Mouse (Mus musculus): ENCODE measurements around the gene Farsb. TPM values are rescaled to one million over a fixed set of nuclear protein-coding genes. Genes with fewer than 3 reads are reported as not detected.

Gene Farsb
- polyA plus RNA-seq, 1 experiment, result 13.6 TPM

DNA sequence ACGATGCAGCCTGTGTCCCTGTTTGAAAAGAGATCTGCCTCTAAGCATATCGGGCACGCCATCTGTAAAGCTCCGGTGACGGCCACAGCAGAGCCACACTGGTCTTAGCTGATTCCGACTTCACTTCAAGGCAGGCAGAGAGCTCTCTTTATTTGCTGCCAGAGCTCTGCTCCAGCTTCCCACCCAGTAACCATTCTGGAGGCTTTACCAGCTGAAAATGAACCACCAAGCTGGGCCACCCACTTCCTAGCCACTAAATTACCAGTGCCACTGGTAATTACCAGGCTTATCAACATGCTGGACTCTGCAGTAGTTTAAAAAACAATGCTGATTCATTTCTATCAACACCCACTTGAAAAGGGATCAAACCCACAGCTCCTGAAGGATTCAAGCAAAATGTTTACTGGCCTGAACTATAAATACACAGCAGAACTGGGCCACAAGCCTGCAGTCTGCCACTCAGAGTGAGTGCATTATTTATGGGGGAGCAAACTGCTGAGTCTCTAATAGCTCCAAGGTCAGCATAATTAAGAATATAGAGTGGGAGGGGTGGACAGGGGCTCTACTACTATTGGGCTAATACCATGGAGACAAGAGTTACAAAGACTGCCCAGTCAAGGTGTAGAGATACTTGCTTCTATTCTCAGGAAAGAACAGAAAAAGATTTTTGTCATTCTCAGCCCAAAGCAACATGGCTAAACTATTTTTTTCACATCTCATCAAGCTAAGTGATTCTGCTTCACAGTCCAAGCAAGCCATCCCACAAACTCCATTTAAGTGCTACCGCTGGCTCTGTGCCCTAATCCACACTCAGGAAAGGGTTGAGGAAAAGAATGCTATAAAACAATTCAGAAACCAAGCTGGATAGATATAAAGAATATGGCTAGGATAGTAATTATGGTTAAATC lies 62.6 kb downstream of the Farsb start:
- Histone ChIP-seq H3K4me1 (ENCODE audit: control insufficient read depth, insufficient read depth, low read length) (peaks cover 2% of the 10 kb centered on the region; the same call in 1 of the 2 replicates), H3K4me3 (replicated peaks; ENCODE audit: extremely low read depth, low read depth, low read length) (no peak overlapping the region)
- TF ChIP-seq CTCF (IDR thresholded peaks at IDR 0.05; ENCODE audit: insufficient read depth, low read length) (no peak), POLR2A (IDR thresholded peaks at IDR 0.05; ENCODE audit: borderline replicate concordance, extremely low read depth, low read depth, low read length) (no peak)
- no peak for DNase-seq
- 79% methylated on average over 7 of the region's 7 CpGs for WGBS

DNA sequence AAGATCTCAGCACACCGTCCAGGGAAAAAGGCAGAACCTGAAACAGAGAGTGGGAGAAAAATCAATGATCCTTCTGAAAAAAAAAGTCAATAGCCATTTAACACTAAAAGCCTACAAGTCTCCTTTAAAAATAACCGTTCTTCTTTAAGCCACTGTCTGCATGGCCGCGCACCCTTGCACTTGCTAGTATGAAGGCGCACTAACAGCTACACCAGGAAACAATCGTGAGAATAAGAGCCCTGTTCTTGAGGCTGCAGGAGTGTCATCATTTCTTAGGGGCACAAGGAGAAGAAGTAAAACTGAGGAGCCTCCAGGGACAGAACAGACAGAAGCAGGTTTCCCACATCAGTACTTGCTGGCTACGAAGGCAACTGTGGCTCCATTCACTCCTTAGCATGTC lies 63.4 kb downstream of the Farsb start:
- TF ChIP-seq POLR2A (IDR thresholded peaks at IDR 0.05; ENCODE audit: borderline replicate concordance, extremely low read depth, low read depth, low read length), result no peak
- TF ChIP-seq CTCF (IDR thresholded peaks at IDR 0.05; ENCODE audit: insufficient read depth, low read length), result no peak
- no peak for DNase-seq
- WGBS, result 84% methylated on average over 7 of the region's 7 CpGs
- H3K4me1 ChIP-seq (ENCODE audit: control insufficient read depth, insufficient read depth, low read length), result peaks cover 2% of the 10 kb centered on the region; the same call in 1 of the 2 replicates
- no peak overlapping the region for H3K4me3 ChIP-seq (replicated peaks; ENCODE audit: extremely low read depth, low read depth, low read length)

DNA sequence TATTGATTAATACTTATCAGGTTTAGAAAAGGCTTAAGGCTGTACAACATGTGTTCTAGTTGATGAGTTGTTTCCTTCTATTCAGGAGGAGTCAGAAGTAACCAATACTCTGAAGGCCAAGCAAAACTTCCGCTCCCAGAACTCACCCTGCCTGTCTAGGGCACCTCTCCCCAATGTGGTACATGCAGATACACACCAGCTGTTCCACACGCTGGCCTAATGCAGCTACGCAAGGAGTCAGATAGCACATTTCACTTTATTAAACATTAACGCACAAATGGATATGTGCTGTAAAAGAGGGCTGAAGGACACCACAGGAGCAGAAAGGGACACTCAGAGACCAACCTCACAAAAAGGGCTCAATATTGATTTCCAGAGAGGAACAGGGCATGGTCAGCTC lies 63.8 kb downstream of the Farsb start:
- DNase-seq, result no peak
- Histone ChIP-seq H3K4me1 (ENCODE audit: control insufficient read depth, insufficient read depth, low read length) (peaks cover 2% of the 10 kb centered on the region; the same call in 1 of the 2 replicates), H3K4me3 (replicated peaks; ENCODE audit: extremely low read depth, low read depth, low read length) (no peak overlapping the region)
- no peak for TF ChIP-seq CTCF (IDR thresholded peaks at IDR 0.05; ENCODE audit: insufficient read depth, low read length)
- no peak for TF ChIP-seq POLR2A (IDR thresholded peaks at IDR 0.05; ENCODE audit: borderline replicate concordance, extremely low read depth, low read depth, low read length)
- 82% methylated on average over 4 of the region's 4 CpGs for WGBS

DNA sequence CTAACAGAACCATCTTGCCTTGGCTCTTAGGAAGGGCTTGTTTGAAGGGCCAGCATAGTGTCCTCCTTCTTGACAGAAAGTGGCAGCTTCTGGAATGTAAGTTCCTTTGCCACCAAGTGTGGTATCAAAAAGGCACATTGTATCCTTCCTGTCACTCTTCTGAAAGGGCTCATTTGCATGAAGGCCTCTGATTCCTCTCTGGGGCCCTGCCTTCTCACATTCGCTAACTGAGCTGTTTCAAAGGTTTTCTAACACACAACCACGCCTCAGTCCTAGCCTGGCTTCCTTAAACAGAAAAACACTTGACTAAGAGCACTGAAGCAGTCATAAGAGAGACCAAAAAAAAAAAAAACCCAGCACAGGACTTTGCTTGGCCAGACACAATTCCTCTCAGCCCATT lies 66.1 kb downstream of the Farsb start:
- DNase-seq, result no peak
- WGBS, result 65% methylated on average over 2 of the region's 2 CpGs
- Histone ChIP-seq H3K4me3 (replicated peaks; ENCODE audit: extremely low read depth, low read depth, low read length) (no peak overlapping the region), H3K4me1 (ENCODE audit: control insufficient read depth, insufficient read depth, low read length) (peaks cover 2% of the 10 kb centered on the region; the same call in 1 of the 2 replicates)
- TF ChIP-seq CTCF (IDR thresholded peaks at IDR 0.05; ENCODE audit: insufficient read depth, low read length) (no peak), POLR2A (IDR thresholded peaks at IDR 0.05; ENCODE audit: borderline replicate concordance, extremely low read depth, low read depth, low read length) (no peak)

DNA sequence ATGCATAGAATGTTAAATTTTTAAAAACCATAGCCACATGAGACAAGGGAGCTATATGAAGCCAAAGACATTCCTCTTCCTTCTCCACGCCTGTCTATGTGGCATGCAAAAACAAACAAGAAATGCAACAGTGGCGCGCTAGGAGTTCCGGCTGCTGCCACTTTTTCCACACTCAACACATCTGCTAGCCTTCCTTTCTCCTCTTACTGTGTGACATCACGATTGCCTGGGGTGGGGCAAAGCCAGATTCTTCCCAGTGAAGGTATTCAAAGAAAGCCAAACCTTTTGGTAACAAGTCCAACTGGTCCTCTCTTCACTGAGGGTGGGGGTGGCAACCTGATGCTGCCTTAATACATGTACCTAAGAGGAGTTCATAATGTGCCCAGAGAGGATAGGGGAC lies 66.9 kb downstream of the Farsb start:
- WGBS, result 78% methylated on average over 5 of the region's 5 CpGs
- TF ChIP-seq CTCF (IDR thresholded peaks at IDR 0.05; ENCODE audit: insufficient read depth, low read length), result no peak
- no peak for TF ChIP-seq POLR2A (IDR thresholded peaks at IDR 0.05; ENCODE audit: borderline replicate concordance, extremely low read depth, low read depth, low read length)
- Histone ChIP-seq H3K4me3 (replicated peaks; ENCODE audit: extremely low read depth, low read depth, low read length) (no peak overlapping the region), H3K4me1 (ENCODE audit: control insufficient read depth, insufficient read depth, low read length) (peaks cover 2% of the 10 kb centered on the region; the same call in 1 of the 2 replicates)
- DNase-seq, result no peak

GRCm38 (mm10) chr1:78420271-78420670 lies 68.4 kb downstream of the Farsb start:
- Histone ChIP-seq H3K4me1 (ENCODE audit: control insufficient read depth, insufficient read depth, low read length) (peaks cover 2% of the 10 kb centered on the region; the same call in 1 of the 2 replicates), H3K4me3 (replicated peaks; ENCODE audit: extremely low read depth, low read depth, low read length) (no peak overlapping the region)
- 90% methylated on average over 6 of the region's 6 CpGs for WGBS
- no peak for TF ChIP-seq POLR2A (IDR thresholded peaks at IDR 0.05; ENCODE audit: borderline replicate concordance, extremely low read depth, low read depth, low read length)
- no peak for TF ChIP-seq CTCF (IDR thresholded peaks at IDR 0.05; ENCODE audit: insufficient read depth, low read length)
- DNase-seq, result no peak

DNA sequence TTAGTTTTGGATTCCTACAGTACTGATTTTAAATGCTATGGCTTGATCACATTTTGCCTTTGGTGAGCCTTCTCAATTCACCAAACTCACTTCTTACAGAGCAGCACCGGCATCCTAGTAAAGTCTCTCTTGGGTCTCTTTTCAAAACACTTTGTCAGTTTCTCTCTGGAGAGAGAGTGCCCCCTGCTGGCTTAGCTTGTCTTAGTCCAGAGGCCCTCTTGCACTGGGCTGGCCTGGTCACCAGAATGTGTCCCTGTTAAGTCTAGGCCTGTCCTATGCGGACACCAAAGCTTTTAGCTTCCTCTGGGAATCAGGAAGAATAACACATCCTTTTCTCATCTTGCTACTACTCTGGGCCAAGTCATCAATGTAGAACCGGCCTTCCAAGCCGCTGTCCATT lies 69.1 kb downstream of the Farsb start:
- Histone ChIP-seq H3K4me1 (ENCODE audit: control insufficient read depth, insufficient read depth, low read length) (peaks cover 2% of the 10 kb centered on the region; the same call in 1 of the 2 replicates), H3K4me3 (replicated peaks; ENCODE audit: extremely low read depth, low read depth, low read length) (no peak overlapping the region)
- peak; percentile 73 for TF ChIP-seq CTCF (IDR thresholded peaks at IDR 0.05; ENCODE audit: insufficient read depth, low read length)
- no peak for TF ChIP-seq POLR2A (IDR thresholded peaks at IDR 0.05; ENCODE audit: borderline replicate concordance, extremely low read depth, low read depth, low read length)
- peak; percentile 76 for DNase-seq
- 53% methylated on average over 4 of the region's 4 CpGs for WGBS

- no peak for DNase-seq
- Histone ChIP-seq H3K4me1 (ENCODE audit: control insufficient read depth, insufficient read depth, low read length) (0 out of 2 replicates have a peak, but pooled peaks cover 3% of the 10 kb centered on the region), H3K4me3 (replicated peaks; ENCODE audit: extremely low read depth, low read depth, low read length) (no peak overlapping the region)
- WGBS, result 95% methylated on average over 9 of the region's 9 CpGs
- TF ChIP-seq CTCF (IDR thresholded peaks at IDR 0.05; ENCODE audit: insufficient read depth, low read length) (no peak), POLR2A (IDR thresholded peaks at IDR 0.05; ENCODE audit: borderline replicate concordance, extremely low read depth, low read depth, low read length) (no peak)
Observed at GRCm38 (mm10) chr1:78417154-78417911, 71.4 kb downstream of the Farsb start.

DNA sequence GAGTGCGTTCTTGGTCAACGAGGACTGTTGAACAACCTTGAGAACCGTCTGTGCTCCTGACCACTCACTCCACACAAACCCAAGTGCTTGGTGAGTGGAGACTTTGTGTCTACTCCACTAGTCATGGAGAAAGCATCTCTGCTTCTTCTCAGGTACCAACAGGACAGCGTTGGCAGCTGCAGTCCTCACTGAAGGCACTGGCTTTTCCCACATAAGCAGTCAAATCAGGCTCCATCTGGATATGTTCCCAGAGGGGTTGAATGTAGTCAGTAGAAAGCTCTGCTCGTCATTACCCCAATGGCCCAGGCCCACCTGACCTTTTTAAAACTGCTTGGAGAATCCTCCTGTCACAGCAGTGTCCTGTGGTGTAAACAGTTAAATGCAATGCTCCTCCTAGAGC lies 74.3 kb downstream of the Farsb start:
- 0 out of 2 replicates have a peak, but pooled peaks cover 3% of the 10 kb centered on the region for H3K4me1 ChIP-seq (ENCODE audit: control insufficient read depth, insufficient read depth, low read length)
- H3K4me3 ChIP-seq (replicated peaks; ENCODE audit: extremely low read depth, low read depth, low read length), result no peak overlapping the region
- DNase-seq, result no peak
- TF ChIP-seq POLR2A (IDR thresholded peaks at IDR 0.05; ENCODE audit: borderline replicate concordance, extremely low read depth, low read depth, low read length), result no peak
- TF ChIP-seq CTCF (IDR thresholded peaks at IDR 0.05; ENCODE audit: insufficient read depth, low read length), result no peak
- whole genome bisulfite sequencing, result 79% methylated on average over 5 of the region's 5 CpGs

All from lung, adult 2 months (tissue).